Mouse (Mus musculus): Measurements from ENCODE around the gene Mcu.

Mcu gene

DNA sequence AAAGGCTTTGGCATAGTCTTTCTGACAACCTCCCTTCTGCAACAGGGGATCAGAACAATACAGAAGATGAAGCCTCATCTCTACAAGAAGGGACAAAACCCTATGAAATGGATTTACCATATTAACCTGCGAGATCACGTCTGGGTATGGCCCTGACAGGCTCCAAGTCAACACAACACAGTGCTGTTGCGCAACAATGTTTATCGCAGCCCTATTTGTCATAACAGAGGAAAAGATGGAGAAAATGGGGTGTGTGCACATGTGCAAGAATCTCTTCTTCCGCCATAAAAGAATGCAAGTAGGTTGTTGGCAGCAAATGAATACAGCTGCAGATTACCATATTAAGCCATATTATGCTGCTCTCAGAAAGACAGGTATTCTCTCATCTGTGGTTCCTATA lies 88.7 kb downstream of the Mcu start:
- no peak for DNase-seq

DNA sequence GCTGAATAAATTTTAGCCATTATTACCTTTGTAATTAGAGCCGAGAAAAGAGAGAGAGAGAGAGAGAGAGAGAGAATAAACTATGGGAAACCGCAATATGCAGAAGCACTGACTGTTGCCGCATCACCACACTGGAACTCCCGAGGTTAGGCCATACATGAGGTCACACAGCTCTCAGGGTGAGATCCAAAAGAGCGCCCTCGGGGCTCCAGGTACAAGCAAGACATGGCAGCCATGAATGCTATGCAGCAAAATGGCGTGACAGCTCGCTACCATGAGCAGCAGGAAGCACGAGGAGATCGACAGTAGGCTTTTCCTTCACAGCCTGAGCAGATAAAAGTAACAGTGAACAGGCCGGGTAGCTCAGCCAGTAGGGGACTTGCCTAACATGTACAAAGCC lies 89.2 kb downstream of the Mcu start:
- no peak for DNase-seq

DNA sequence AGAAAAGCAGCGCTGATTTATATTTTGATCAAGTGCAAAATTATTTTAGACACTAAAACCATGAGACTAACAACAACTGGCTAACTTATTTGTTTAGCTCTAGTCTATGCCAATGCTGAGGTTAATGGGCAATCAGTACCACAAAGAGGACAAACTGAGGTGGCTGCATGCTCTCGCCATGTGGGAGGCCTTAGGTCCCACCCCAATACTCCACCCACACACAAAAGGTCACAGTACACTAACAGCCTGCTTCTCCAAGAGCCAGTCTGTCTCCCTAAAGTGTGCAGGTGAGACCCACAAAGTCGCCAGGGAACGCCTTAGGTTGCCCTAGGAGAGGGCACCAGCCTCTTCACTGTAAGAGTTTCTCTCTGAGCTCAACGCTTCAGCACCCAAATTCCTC lies 91.8 kb downstream of the Mcu start:
- no peak for DNase-seq

DNA sequence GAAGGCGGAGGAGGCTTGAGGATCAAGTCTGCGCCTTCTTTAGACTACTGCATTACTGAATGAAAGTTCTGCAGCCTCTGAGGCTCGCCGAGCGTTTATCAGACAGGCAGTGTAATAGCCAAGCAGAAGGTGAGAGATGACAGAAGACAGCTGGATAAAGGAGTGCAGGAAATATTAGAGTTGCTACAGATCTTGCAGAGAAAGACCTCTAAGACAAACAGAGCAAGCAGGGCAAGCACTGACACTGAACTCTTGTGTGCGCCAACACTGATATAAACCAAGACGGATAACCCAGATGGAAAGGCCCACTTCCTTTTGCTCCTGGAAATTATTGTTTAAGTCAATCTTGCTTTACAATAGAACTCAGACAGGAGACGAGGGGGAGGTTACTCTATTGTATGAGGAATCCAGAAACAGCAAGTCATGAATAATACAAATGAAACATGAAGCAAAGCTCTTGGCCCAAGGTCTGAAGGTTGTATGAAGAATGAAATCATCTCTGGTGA lies 92.6 kb downstream of the Mcu start:
- DNase-seq, result no peak

DNA sequence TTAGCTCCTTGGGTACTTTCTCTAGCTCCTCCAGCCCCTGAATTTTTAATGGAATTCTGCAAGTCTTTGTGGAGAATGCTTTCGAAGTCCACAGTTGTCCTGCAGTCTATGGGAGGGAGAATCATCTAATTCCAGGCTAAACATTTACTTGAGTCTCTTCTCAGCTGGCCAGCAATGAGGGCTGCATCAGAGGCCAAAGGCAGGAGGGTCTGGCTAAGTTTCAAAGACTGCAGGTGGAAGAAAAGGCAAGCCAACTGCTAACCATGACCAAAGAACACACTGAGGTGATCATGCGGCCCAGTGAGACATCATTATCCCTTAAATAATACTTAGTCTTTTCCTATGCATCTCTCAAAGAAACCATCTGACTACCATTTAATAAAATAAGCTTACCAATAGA lies 95.8 kb downstream of the Mcu start:
- peak; percentile 39 for DNase-seq

DNA sequence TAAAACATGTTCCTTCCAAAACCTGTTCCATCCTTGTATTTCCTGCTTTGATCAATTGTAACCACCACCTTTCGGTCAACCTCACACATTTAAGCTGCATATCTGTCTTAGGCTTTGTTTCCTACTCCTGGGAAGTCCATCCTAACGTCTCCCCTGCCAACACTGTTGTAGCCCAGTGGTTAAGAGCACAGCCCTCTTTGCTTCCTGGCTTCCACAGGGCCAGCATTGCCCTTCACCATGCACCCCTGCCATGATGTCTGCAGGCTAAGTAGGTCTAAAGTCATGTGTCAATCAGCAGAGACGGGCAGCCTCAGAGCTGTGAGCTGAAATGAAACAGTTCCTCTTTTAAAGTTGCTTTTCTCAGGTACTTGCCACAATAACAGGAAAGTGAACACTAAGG lies 97.1 kb downstream of the Mcu start:
- DNase-seq, result no peak

DNA sequence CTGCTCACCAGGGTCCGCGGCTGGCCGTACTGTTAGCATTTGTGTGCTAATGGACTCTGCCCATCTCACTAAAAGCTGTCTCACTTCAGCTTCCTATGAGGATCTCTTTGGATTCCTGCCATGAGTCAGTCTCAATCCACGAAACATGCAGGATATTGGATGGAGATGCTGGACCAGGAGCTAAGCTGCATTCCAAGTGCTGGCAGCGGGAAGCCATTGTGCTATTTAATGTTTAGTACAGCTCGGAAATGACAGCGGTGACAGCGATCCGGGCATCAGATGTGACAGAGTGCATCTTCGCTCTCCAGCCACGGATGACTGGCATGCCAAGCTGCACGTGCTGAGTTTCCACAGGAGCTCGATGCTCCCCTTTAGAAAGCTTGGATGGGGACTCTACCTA lies 99.3 kb downstream of the Mcu start:
- DNase-seq, result peak; percentile 44

DNA sequence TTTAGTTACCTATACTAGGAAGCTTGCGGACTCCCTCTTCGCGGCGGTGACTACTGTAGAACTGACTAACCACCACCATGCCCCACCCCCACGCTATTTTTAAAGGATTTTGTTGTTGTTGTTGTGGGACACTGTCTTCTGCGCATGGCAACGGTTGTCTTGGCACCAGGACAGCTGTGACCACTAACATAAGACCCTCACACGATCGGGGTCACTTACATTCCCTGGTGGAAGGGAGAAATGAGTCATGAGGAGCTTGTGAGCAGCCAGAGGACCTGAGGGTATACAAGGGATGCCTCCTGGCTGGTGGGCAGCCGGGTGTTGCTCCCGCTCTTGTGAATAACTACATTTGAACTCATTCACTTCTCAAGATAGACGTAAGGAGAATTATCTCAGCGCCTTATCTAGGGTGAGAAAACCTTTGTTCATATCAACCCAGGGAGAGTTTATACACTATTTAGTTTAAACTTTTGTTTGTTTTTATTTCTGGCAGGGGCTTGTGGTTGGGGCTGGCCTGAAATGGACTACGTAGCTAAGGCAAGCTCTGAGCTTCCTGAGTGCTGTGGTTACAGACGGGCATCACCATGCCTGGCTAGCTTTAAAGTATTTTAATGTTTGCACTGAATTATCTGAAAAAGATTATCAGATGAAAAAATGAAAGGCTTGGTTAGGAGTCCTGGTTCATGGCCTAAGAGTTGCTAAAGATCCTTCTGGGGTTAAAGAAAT lies 101.6 kb downstream of the Mcu start:
- DNase-seq, result no peak

DNA sequence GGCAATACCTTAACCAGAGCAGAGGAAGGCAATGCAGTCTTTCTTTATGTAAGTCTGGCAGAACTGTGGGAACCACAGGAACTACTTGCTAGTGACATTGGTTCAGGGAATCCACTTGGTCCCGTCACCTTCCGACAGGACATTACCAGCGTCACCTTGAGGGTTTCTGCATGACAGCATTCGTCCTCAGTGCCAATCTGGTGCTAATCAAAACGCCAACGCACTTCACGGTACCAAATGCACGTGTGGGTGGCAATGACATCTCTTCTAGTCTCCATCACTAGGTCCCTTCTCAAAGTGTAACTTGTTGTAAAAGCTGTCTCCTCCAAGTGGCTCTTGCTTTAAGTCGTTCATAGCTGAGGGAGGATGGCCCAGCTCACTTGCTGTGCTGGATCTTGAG lies 104.3 kb downstream of the Mcu start:
- no peak for DNase-seq

DNA sequence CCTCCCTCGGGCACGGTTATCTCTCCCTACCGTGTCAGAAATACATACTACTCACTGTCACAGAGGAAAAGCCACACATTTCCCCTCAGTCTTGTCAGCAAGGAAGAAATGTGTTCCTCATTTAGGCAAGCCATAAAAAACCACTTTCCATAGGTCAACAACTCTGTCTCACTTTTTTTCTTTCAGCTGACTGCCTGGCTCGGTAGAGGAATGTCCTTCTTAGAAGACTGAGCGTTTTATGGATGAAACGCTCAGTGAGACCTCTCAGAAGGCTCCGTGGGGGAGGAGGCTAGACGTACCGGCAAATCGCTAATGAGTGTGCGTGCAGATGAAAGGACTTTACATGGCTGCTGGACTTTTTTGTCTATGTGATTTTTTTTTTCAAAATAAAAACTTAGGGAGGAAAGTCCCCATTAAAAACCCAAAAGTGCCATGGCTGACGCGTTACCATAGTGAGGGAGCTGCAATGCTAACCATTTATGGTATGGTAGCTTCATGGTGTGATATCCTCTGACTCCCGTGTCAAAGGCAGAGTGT lies 105.0 kb downstream of the Mcu start:
- no peak for DNase-seq

DNA sequence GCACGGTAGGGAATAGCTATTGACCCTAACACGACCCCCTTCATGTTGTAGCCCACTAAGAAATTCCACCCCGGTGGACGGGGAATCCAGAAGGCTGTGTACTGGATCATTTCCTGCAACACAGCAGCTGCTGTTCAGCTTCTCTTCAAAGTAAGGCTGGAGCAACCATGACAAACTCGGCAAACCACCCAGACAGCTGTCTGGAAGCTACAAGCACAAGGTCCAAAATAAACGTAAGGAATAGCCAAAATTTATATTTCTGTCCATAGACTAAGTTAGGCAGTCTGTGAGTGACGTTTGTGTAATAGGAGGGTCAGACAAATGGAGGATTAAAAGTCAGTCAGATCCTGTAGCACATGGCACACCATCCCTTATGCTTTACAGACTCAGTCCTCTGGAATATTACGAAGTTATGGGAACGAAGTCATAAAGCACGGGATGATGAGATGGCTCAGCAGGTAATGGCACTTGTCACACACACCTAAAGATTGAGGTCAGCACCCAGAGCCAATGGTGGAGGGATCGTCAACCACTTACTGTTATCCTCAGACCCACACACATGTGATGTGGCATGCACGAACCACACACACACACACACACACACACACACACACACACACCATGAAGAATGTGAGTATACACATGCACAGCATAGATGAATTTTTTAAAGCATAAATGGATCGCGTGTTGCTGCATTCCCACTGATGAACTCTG lies 105.6 kb downstream of the Mcu start:
- DNase-seq, result no peak

DNA sequence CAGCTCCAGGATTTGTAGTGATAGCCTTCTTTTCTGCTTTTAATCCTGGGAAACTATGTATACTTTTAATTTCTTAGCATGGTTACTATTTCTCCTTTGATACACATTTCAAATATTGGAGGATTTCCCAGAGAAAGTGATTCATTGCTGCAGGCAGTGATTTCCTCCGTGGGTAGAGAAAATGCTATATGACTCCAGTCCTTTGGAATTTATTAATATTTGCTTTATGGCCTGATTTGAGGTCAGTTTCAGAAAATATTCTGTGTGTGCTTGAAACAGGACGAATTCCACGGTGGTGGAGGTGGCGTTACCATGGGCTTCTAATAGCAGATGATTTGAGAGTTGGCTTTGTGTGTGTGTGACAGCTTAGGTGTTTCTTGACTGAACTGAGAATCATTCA lies 107.3 kb downstream of the Mcu start:
- no peak for DNase-seq

DNA sequence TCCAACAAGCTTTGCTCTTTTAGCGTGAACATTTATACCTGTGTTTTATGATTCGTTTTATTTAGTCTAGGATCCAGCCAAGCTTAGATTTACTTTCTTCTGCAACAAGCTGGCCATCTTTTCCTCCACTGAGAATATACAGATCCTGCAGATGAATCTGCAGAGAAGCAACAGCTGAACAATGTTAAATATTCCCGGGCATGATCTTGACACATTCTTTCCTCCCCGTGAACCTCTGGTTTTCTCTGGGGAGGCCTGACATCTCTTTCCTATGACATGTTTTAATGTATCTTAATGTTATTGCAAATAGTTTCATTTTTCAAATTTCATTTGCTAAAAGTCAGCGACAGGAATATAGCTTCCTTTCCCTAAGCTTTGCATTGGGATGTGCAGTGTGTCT lies 109.8 kb downstream of the Mcu start:
- no peak for DNase-seq

DNA sequence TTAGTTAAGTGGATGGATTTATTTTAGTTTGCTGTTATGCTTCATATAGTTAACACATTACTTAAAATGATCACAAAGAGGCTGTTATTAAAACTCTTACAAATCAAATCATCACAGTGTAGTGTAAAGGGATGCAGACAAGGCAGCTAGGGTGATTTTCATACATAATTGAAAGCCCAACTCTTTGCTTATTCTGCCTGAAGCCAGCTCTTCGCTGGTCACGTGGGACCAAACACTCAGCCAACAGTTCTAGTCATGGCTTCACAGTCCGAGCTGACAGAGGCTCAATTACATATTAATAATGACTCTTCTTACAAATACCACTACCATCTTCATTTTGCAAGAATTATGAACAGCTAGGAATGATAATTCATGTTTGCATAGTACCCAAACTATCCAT lies 112.2 kb downstream of the Mcu start:
- DNase-seq, result no peak

DNA sequence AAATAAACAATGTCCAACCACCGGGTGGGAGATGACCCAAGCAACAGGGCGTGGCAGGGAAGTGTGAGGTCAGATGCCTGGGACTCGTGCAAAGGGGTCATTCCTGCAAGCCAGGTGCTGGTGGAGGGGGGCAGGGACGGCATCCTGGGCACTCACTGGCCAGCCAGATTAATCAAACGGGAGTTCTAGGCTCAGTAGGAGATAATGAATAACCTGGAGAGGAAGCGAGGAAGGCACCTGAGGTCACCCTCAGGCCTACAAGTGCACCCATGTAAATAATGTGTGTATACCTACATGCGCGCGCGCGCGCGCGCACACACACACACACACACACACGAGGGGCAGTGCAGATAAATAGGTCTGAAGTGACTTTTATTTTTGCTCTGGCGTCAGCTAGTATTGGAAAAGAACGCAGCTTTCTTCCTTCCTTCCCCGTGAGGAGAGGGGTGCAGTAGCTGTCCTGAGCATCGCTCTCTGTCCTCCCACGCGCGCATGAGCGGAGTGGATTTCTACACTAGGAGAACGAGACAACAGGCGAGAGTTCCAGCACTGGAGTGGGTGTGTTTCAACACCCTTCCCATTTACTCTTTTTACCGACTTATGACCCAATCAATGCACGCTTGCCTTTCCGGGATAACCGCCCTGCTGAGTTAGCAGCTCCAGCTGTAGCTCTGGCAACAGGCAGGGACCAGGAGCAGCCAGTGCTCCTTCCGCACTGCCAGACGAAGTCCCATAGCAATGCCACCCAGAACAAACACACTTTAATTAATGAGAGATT lies 112.9 kb downstream of the Mcu start:
- DNase-seq, result no peak

DNA sequence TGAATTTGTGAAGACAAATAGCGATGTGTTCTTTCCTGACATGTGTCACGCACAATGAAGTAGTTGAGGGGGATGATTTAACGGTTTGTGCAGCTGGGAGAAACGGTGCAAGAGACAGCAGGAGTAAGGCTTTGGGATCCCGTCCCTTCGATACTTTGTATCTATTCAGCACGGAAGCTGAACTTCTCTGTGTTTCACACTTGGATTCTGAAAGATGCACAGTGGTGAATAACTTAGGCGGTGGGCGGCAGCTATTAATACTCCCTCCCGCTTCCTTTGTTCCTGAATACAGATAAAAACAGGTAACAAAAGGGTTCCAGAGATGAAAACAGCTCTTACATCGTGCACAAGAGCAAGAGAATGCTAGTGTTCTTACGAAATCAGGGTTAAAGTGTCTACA lies 114.1 kb downstream of the Mcu start:
- DNase-seq, result no peak

DNA sequence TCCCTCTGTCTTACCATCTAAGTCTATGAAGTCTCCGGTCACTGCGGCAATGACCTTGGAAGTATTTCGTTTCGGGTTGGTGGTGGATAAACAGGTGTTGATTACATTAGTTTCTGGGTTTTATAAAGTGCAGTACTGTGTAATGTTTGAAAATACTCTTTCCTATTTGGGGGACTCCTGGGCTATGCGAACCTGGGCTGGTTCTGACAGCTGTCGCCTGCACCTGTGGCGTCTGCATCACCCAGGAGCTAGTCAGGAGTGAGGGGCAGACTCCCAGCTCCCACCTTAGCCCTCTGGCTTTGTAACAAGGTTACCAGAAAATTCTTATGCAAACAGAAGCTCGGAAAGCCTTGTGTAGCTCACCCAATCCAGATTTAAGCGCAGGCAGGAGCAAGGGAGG lies 114.7 kb downstream of the Mcu start:
- DNase-seq, result no peak

DNA sequence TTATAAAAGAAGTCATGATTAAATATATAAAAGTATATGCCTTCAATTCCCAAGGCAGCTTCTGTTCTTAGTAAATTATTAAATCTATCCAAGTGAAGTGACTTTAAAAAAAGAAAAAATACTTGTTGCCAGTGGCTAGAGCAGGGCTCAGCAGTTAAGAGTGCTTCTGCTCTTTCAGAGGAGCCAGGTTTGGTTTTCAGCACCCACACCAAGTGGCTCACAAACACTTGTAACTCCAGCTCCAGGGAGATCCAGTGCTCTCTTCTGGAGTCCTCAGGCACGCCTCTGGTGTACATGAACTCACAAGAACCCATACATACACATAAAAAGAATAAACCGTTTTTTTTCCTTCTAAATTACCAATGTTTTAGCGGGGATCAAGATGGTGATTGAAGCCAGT lies 116.3 kb downstream of the Mcu start:
- DNase-seq, result no peak

DNA sequence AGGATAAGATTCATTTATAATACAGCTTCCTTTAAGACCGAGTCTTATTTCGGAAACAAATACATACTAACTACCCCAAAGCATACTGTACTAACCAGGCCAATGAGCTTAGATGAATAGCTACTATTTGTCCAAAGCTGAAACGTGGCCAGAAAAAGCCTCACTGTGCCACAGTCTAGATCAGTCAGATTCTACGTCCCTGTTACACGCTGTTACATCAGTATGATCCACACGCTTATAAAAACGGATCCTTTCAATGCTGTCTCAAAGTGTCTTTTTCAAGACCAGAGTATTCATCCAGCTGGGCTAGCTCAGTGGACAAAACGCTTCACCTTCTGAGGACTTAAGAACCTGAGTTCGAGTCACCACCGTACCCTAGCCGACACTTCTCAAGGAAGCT lies 119.5 kb downstream of the Mcu start:
- no peak for DNase-seq

DNA sequence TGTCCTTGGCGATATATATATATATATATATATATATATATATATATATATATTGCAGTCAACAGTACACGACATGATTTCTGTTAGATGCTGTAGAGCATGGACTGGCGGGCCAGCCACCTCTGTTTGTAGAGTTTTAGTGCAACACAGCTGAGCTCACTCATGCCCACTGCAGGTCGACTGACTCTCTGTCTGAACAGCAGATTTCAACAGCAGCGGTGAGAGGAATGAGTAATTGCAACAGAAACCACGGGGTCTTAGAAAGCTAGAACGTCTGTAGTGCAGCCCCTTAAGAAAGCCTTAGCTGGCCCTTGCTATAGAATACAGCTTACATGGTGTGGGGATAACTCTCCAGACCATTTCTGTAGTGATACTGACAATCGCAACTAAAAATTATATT lies 121.6 kb downstream of the Mcu start:
- no peak for DNase-seq

DNA sequence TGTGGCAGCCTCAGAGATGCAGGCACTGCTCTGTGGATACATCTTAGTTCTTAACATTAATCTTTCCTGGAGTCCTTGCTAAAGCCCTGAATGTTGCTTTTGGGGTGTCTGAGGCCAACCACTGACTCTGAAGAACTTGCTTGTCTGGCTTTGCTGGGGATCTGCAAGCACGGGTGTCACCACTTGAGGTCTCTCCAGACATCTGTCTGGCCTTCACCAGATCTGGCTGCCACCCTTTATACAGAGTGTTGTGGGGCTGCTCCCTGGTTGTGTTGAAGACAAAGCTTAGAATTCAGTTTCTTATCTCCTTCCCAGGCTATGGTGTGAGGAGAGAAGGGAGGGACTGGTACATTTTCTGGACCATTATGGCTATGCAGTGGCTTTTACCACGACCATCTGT lies 122.4 kb downstream of the Mcu start:
- peak; percentile 31 for DNase-seq

DNA sequence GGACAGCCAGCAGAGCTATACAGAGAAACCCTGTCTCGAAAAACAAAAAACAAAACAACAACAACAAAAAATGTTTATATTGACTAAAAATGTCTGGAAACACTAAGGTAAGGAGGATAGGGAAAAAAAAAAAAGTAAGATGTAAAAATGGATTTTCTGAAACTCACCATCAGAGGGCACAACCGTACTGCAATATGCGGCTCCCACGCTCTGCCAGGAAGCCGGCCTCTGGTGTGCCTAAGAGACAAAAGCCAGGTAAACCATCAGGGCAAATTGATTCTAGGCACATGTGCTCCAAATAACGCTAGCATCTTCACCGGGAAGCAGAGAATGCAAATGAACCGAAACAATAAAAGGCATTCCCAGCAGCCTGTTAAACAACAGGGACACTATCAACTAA lies 125.6 kb downstream of the Mcu start:
- peak; percentile 59 for DNase-seq

DNA sequence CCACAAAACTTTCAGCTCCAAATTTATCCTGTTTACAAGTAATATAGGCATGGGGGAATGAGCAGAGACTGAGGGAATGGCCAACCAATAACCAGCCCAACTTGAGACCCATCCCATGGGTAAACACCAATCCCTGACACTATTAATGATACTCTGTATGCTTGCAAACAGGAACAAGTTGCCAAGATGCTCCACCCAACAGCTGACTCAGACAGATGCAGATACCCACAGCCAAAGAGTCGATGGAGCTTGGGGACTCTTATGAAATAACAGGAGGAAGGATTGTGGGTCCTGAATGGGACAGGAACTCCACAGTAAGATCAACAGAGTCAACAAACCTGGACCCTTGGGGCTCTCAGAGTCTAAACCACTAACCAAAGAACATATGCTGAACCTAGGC lies 127.1 kb downstream of the Mcu start:
- no peak for DNase-seq

DNA sequence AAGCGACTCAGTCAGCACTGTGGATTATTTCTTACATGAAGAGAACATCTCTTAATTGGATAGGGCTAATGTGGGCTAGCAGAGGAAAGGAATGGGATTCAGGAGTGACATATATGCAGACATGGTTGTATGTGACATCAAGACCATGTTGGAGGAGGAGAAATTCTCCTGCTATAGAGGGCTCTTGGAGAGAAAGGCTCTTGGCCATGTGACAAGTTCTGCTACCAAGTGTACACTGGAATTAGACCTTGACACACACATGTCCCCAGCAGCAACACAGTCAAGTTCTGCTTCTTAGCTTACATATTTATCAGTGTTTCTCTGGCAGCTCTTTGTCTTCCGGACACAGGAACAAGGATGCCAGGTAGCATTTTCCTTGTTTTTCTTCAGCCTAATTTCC lies 129.1 kb downstream of the Mcu start:
- no peak for DNase-seq

Measured in cerebellum, adult 11 months (tissue).